Mouse (Mus musculus) brown adipose tissue, adult 24 weeks (tissue): ENCODE results near the gene Ppfia3. TPM values are rescaled to one million over a fixed set of nuclear protein-coding genes. Genes with fewer than 3 reads are reported as not detected.
A peak's percentile ranks its signal among the peaks of the same experiment; 100 is the strongest.
"Not testable (repeated sequence)": the region's sequence is repeated elsewhere in the genome, so short reads cannot be mapped to it uniquely, and the experiment has no call there.

ENCODE experiments used
- H3K27ac ChIP-seq: fragments of 200-500 bp; replicated peaks from 2 replicates; pipeline ENCODE4 v1.5.1; 2012; ENCODE audit warnings: low read depth, mild to moderate bottlenecking, low read length
- H3K4me1 ChIP-seq: fragments of 200-500 bp; 2 replicates; pipeline ENCODE4 v1.6.1; 2012; ENCODE audit warnings: low read length, mixed read lengths; ENCODE audit not compliant: control insufficient read depth, insufficient read depth, insufficient read length
- H3K4me3 ChIP-seq: fragments of 200-500 bp; 2 replicates; pipeline ENCODE4 v1.5.1; 2012; ENCODE audit warnings: low read depth, mild to moderate bottlenecking, low read length, moderate library complexity; ENCODE audit not compliant: insufficient read depth
- polyA plus RNA-seq: library from polyadenylated mRNA; stranded (reverse); fragments of >200 nt; gene quantifications from 2 replicates; pipeline ENCODE4 v1.2.4, GENCODE M21; 2012; ENCODE audit not compliant: missing spikeins, insufficient read depth, insufficient read length

Ppfia3 gene
- polyA plus RNA-seq, 1 experiment, result not detected

GRCm38 (mm10) chr7:45403532-45404261, 36.9 kb upstream of the Ppfia3 start:
- Histone ChIP-seq H3K27ac (no peak overlapping the region), H3K4me1 (no peaks in the 10 kb centered on the region; the same call in 1 of the 2 replicates), H3K4me3 (no peak overlapping the region)

GRCm38 (mm10) chr7:45401521-45402085, 34.8 kb upstream of the Ppfia3 start:
- Histone ChIP-seq H3K27ac (no peak overlapping the region), H3K4me3 (no peak overlapping the region), H3K4me1 (no peaks in the 10 kb centered on the region)

GRCm38 (mm10) chr7:45396787-45397186, 30.0 kb upstream of the Ppfia3 start:
- Histone ChIP-seq H3K4me3 (no peak overlapping the region), H3K27ac (no peak overlapping the region), H3K4me1 (peaks cover 8% of the 10 kb centered on the region; the same call in 1 of the 2 replicates)

- Histone ChIP-seq H3K27ac (peak overlapping the region; percentile 48; the same call in 1 of the 2 replicates), H3K4me3 (peak overlapping the region; percentile 61)
- H3K4me1 ChIP-seq, result not testable (repeated sequence)
Measured at GRCm38 (mm10) chr7:45396337-45396775, 29.5 kb upstream of the Ppfia3 start.

- peaks cover 8% of the 10 kb centered on the region; the same call in 1 of the 2 replicates for H3K4me1 ChIP-seq
- peak within 1 kb of the TSS; percentile 48 for H3K27ac ChIP-seq
Measured at GRCm38 (mm10) chr7:45395578-45396336, 28.9 kb upstream of the Ppfia3 start, which contains the start of gene Snrnp70. Snrnp70 (minus strand) TSS chr7:45395742.

GRCm38 (mm10) chr7:45395129-45395541, 28.3 kb upstream of the Ppfia3 start:
- peak overlapping the region; percentile 72 for H3K4me3 ChIP-seq
- H3K4me1 ChIP-seq, result peaks cover 8% of the 10 kb centered on the region; the same call in 1 of the 2 replicates
- H3K27ac ChIP-seq, result peak overlapping the region; percentile 48

More at GRCm38 (mm10) chr7:45395578-45396336, 28.9 kb upstream of the Ppfia3 start, which contains the start of gene Snrnp70:
- peak within 1 kb of the TSS; percentile 72 for H3K4me3 ChIP-seq

- no peak overlapping the region for H3K4me3 ChIP-seq
- H3K4me1 ChIP-seq, result no peaks in the 10 kb centered on the region
- H3K27ac ChIP-seq, result no peak overlapping the region
Measured at GRCm38 (mm10) chr7:45386077-45386476, 19.3 kb upstream of the Ppfia3 start.

- no peak overlapping the region for H3K4me3 ChIP-seq
- no peak overlapping the region for H3K27ac ChIP-seq
- no peaks in the 10 kb centered on the region for H3K4me1 ChIP-seq
Measured at GRCm38 (mm10) chr7:45376057-45376456, 9.2 kb upstream of the Ppfia3 start.

- H3K4me3 ChIP-seq, result no peak overlapping the region
- H3K4me1 ChIP-seq, result no peaks in the 10 kb centered on the region
- H3K27ac ChIP-seq, result no peak overlapping the region
Measured at GRCm38 (mm10) chr7:45374620-45375019, 7.8 kb upstream of the Ppfia3 start.

- Histone ChIP-seq H3K4me3 (no peak overlapping the region), H3K27ac (no peak overlapping the region)
Measured at GRCm38 (mm10) chr7:45372371-45372770, 5.6 kb upstream of the Ppfia3 start.

GRCm38 (mm10) chr7:45370475-45371311, 3.9 kb upstream of the Ppfia3 start, which contains the start of gene Lin7b:
Lin7b (minus strand) TSS chr7:45370583.
- Histone ChIP-seq H3K4me3 (peak within 1 kb of the TSS; percentile 56), H3K27ac (no peak within 1 kb of the TSS), H3K4me1 (peaks cover 4% of the 10 kb centered on the region; the same call in 1 of the 2 replicates)

More at GRCm38 (mm10) chr7:45372371-45372770, 5.6 kb upstream of the Ppfia3 start:
- no peaks in the 10 kb centered on the region for H3K4me1 ChIP-seq

GRCm38 (mm10) chr7:45369836-45370474, 3.1 kb upstream of the Ppfia3 start:
- Histone ChIP-seq H3K27ac (no peak overlapping the region), H3K4me1 (peaks cover 4% of the 10 kb centered on the region; the same call in 1 of the 2 replicates), H3K4me3 (peak overlapping the region; percentile 56)

GRCm38 (mm10) chr7:45369022-45369745, 2.4 kb upstream of the Ppfia3 start:
- H3K27ac ChIP-seq, result no peak overlapping the region
- H3K4me3 ChIP-seq, result no peak overlapping the region
- peaks cover 4% of the 10 kb centered on the region; the same call in 1 of the 2 replicates for H3K4me1 ChIP-seq
